Mouse (Mus musculus) heart, embryonic 12.5 days (tissue): Measurements from ENCODE around the gene Xrn1. TPM values are rescaled to one million over a fixed set of nuclear protein-coding genes. Genes with fewer than 3 reads are reported as not detected.

ENCODE experiments used
- ATAC-seq: fragments of 200-750 bp; cut with Nextera tagmentation; 2 replicates; pipeline ENCODE4 v1.8.0; 2017; ENCODE audit warnings: moderate TSS enrichment, moderate library complexity; ENCODE audit not compliant: insufficient number of reproducible peaks, low FRiP score
- H3K27ac ChIP-seq: fragments of 300-500 bp; sonication (generic); 2 replicates; pipeline ENCODE4 v1.5.1; 2016; ENCODE audit warnings: mild to moderate bottlenecking, moderate library complexity; ENCODE audit not compliant: poor library complexity, severe bottlenecking
- H3K27me3 ChIP-seq: fragments of 300-500 bp; sonication (generic); replicated peaks from 2 replicates; pipeline ENCODE4 v1.6.1; 2016; ENCODE audit warnings: mild to moderate bottlenecking, moderate library complexity
- H3K36me3 ChIP-seq: fragments of 300-500 bp; sonication (generic); 2 replicates; pipeline ENCODE4 v1.6.1; 2016; ENCODE audit warnings: mild to moderate bottlenecking, moderate library complexity
- H3K4me1 ChIP-seq: fragments of 300-500 bp; sonication (generic); replicated peaks from 2 replicates; pipeline ENCODE4 v1.6.1; 2016; ENCODE audit warnings: mild to moderate bottlenecking
- H3K4me2 ChIP-seq: fragments of 300-500 bp; sonication (generic); 2 replicates; pipeline ENCODE4 v1.6.1; 2016; ENCODE audit warnings: mild to moderate bottlenecking, moderate library complexity
- H3K4me3 ChIP-seq: fragments of 300-500 bp; sonication (generic); 2 replicates; pipeline ENCODE4 v1.5.1; 2016; ENCODE audit warnings: mild to moderate bottlenecking
- H3K9ac ChIP-seq: fragments of 300-500 bp; sonication (generic); 2 replicates; pipeline ENCODE4 v1.6.1; 2016; ENCODE audit warnings: mild to moderate bottlenecking, moderate library complexity
- H3K9me3 ChIP-seq: fragments of 300-500 bp; sonication (generic); replicated peaks from 2 replicates; pipeline ENCODE4 v1.6.1; 2016; ENCODE audit warnings: mild to moderate bottlenecking, moderate library complexity
- WGBS: fragments of 180-500 bp; shearing (Covaris S2); methylation state at CpG from one replicate; pipeline ENCODE4 v1.1.7; 2016; 5-methylcytosine and 5-hydroxymethylcytosine counted together
- polyA plus RNA-seq: library from polyadenylated mRNA; unstranded; fragments of >200 nt; fragmentation: Nextera tagmentation; extraction: Ambion mirVana; gene quantifications from 2 replicates; pipeline ENCODE4 v1.2.1, GENCODE M21; 2016

Gene Xrn1
- polyA plus RNA-seq, 1 experiment from 2014 or later = 15.0 TPM

DNA sequence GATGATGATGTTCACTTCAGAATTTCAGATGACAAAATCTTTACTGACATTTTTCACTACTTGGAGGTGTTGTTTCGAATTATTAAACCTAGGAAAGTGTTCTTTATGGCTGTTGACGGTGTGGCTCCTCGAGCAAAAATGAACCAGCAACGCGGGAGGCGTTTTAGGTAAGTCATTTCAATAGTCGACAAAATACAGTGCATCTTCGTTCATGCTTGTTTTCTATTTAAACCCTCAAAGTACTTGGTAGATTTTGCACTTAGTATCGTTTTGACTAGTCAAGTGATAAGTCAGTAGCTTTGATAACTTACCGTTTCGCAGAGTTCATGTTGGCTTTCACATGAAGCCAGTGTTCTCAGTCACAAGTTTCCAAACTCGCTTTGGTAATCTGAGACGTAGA, 9.5 kb downstream of the Xrn1 start:
- peaks cover 25% of the 10 kb centered on the region for H3K36me3 ChIP-seq

DNA sequence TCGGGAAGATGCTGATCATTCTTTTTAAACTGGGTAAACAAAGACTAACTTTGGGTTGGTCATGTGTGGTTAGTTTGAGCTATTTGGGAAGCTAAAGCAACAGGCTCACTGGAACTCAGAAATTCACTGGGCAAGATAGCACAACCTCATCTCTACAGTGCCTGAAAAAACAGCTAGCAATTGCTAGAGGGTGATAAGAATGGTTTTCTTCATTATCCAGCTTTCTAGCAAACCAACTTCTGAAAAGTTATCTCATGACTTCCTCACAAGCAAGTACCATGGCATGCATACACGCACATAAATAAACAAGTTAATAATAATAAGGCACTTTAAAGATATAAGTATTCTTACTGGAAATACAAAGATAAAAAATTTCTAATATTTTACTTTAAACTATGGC, 23.7 kb downstream of the Xrn1 start:
- H3K4me2 ChIP-seq = no peak overlapping the region
- peaks cover 53% of the 10 kb centered on the region for H3K36me3 ChIP-seq
- no peak overlapping the region for H3K4me3 ChIP-seq
- H3K27me3 ChIP-seq = no peaks in the 10 kb centered on the region
- no peaks in the 10 kb centered on the region for H3K9me3 ChIP-seq
- H3K27ac ChIP-seq = no peak overlapping the region
- WGBS = 82% methylated on average over 2 of the region's 2 CpGs
- no peak for ATAC-seq
- H3K4me1 ChIP-seq = no peaks in the 10 kb centered on the region
- no peak overlapping the region for H3K9ac ChIP-seq

More for the DNA sequence above, 9.5 kb downstream of the Xrn1 start:
- H3K9me3 ChIP-seq = no peaks in the 10 kb centered on the region
- no peak for ATAC-seq
- no peak overlapping the region for H3K9ac ChIP-seq
- 94% methylated on average over 13 of the region's 13 CpGs for WGBS
- no peak overlapping the region for H3K4me3 ChIP-seq
- H3K27me3 ChIP-seq = no peaks in the 10 kb centered on the region
- H3K4me1 ChIP-seq = 0 out of 2 replicates have a peak, but pooled peaks cover 6% of the 10 kb centered on the region
- H3K27ac ChIP-seq = no peak overlapping the region
- H3K4me2 ChIP-seq = no peak overlapping the region

DNA sequence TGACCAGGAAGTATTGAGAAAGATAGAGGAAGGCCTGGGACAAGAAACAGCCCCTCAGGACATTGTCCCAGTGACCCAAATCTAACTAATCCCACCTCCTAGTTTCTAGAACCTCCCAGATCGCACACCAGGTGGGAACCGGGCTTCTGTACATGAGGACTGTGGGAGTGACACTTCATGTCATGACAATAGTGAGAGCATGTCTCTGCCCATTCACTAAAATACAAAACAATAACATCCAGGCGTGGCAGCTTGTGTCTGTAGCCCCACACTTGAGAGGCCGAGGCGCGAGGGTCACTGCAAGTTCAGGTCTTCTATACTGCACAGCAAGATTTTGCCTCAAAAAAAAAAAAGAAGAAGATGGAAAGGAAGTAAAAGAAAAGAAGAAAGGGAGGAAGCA, 25.3 kb downstream of the Xrn1 start:
- WGBS = 90% methylated on average over 6 of the region's 6 CpGs
- H3K4me2 ChIP-seq = no peak overlapping the region
- no peaks in the 10 kb centered on the region for H3K4me1 ChIP-seq
- H3K27ac ChIP-seq = no peak overlapping the region
- H3K9ac ChIP-seq = no peak overlapping the region
- H3K9me3 ChIP-seq = no peaks in the 10 kb centered on the region
- no peak for ATAC-seq
- H3K27me3 ChIP-seq = no peaks in the 10 kb centered on the region
- no peak overlapping the region for H3K4me3 ChIP-seq
- peaks cover 60% of the 10 kb centered on the region for H3K36me3 ChIP-seq

DNA sequence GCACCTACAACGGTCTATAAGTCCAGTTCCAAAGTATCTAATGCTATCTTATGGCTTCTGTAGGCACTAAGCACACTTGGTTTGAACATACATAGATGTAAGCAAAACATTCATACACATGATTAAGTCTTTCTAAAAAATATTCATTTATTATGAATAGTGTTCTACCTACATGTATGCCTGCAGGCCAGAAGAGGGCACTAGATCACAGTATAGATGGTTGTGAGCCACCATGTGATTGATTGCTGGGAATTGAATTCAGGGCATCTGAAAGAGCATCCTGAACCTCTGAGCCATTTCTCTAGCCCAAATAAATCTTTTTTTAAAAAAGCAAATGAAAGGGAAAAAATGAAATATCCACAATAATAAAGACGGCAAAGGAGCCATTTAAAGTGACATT, 37.7 kb downstream of the Xrn1 start:
- WGBS = 97% methylated on average over 2 of the region's 2 CpGs
- no peak overlapping the region for H3K4me2 ChIP-seq
- peaks cover 47% of the 10 kb centered on the region for H3K36me3 ChIP-seq
- H3K27ac ChIP-seq = no peak overlapping the region
- ATAC-seq = no peak
- H3K9ac ChIP-seq = no peak overlapping the region
- no peaks in the 10 kb centered on the region for H3K9me3 ChIP-seq
- H3K4me1 ChIP-seq = no peaks in the 10 kb centered on the region
- no peaks in the 10 kb centered on the region for H3K27me3 ChIP-seq
- no peak overlapping the region for H3K4me3 ChIP-seq

DNA sequence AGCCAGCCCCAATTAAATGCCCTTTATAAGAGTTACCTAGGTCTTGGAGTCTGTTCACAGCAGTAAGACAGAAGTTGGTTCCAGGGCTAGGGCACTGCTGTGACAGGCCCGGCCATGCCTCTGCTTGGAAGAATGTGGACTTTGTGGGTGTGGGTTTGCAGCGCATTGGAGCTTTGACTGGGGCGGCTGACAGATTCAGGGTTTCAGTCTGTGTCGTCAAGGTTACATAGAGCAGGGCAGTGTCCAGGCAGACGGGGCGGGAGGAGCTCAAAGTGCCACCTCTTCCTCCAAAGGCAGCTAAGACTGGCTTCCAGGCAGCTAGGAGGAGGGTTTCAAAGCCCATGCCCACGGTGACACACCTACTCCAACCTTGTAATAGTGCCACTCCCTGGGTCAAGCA, 49.9 kb downstream of the Xrn1 start:
- no peak for ATAC-seq

DNA sequence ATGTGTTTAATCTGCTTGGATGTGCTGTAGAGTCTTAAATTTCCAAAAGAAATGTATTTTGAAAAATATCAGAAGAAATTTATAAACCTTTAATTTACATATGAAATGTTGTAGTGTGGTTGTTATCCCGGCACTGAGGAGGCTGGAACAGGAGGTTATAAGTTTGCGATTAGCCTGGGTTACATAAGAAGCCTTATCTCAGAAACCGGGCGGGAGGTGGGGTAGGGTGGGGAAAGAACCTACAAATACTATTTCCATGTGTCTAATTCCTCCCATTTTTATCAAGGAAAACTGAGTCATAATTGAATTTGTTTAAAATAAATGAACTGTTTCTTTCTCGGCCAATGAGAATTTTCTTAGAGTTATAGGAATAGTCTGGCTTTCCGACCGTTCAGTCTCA, 56.1 kb downstream of the Xrn1 start:
- Histone ChIP-seq H3K4me3 (no peak overlapping the region), H3K4me1 (no peaks in the 10 kb centered on the region), H3K9ac (no peak overlapping the region), H3K4me2 (no peak overlapping the region), H3K36me3 (peaks cover 63% of the 10 kb centered on the region), H3K9me3 (no peaks in the 10 kb centered on the region), H3K27me3 (no peaks in the 10 kb centered on the region), H3K27ac (no peak overlapping the region)
- no peak for ATAC-seq
- WGBS = 89% methylated on average over 7 of the region's 7 CpGs

More for the DNA sequence above, 49.9 kb downstream of the Xrn1 start:
- H3K27me3 ChIP-seq = no peaks in the 10 kb centered on the region
- 85% methylated on average over 7 of the region's 7 CpGs for WGBS
- no peak overlapping the region for H3K4me2 ChIP-seq
- no peaks in the 10 kb centered on the region for H3K4me1 ChIP-seq
- no peak overlapping the region for H3K4me3 ChIP-seq
- H3K36me3 ChIP-seq = peaks cover 64% of the 10 kb centered on the region
- H3K9me3 ChIP-seq = no peaks in the 10 kb centered on the region
- H3K27ac ChIP-seq = no peak overlapping the region
- no peak overlapping the region for H3K9ac ChIP-seq

DNA sequence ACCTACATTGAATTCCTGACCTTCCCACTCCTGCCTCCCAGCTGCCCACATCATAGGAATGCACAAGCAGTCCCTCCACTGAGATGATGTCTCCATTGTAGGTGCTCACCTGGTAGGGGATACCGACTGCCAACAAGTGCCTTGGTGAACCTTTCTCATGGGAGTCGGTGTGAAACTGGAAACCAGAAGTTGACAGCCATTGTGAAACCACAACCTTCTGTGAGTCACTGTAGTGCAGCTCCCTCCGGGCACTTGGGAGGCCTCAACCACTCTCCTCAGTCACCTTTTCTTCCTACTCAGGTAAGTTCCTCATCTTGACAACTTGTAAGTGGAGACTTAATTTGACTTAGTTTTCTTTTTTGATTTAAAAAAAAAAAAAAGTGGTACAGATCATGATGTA, 69.4 kb downstream of the Xrn1 start:
- Histone ChIP-seq H3K4me1 (no peaks in the 10 kb centered on the region), H3K9me3 (no peaks in the 10 kb centered on the region), H3K9ac (no peak overlapping the region), H3K36me3 (peaks cover 69% of the 10 kb centered on the region), H3K4me2 (no peak overlapping the region), H3K4me3 (no peak overlapping the region), H3K27me3 (no peaks in the 10 kb centered on the region), H3K27ac (no peak overlapping the region)
- ATAC-seq = no peak
- 90% methylated on average over 3 of the region's 3 CpGs for WGBS

DNA sequence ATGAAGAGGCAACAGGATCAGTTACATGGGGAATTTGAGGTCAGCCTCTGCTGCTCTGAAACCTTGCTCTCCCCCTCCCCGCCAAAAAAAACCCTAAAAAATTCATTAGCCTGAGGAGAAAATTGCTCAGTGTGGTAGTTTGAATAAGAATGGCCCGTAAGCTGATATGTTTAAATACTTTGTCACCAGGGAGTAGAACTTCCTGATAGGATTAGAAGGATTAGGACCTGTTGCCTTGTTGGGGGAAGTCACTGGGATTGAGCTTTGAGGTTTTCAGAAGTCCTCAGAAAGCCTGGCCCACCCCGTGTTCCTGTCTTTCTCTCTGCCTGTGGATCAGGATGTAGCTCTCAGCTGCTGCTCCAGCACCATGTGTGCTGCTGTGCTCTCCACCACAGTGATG, 73.4 kb downstream of the Xrn1 start:
- no peaks in the 10 kb centered on the region for H3K9me3 ChIP-seq
- WGBS = 66% methylated on average over 3 of the region's 3 CpGs
- H3K9ac ChIP-seq = no peak overlapping the region
- peaks cover 82% of the 10 kb centered on the region for H3K36me3 ChIP-seq
- no peak overlapping the region for H3K27ac ChIP-seq
- H3K4me2 ChIP-seq = no peak overlapping the region
- no peak overlapping the region for H3K4me3 ChIP-seq
- no peak for ATAC-seq
- no peaks in the 10 kb centered on the region for H3K27me3 ChIP-seq
- no peaks in the 10 kb centered on the region for H3K4me1 ChIP-seq

DNA sequence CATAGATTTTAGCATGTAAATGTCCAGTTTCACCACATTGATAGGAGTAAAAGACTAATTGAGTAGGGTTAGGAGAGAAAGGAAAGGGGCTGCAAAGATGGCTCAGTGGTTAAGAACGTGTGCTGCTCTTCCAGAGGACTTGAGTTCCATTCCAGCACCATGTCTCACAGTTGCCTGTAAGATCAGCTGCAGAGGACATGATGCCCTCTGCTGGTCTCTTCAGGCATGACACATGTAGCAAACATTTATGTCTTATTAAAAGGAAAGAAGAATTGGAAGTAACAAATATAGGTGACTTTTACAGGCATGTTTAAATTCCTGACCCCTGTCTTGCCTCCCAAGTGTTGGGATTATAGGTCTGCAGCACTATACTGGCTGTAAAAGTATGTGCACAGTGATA, 74.3 kb downstream of the Xrn1 start:
- H3K27me3 ChIP-seq = no peaks in the 10 kb centered on the region
- no peak overlapping the region for H3K4me3 ChIP-seq
- no peak overlapping the region for H3K4me2 ChIP-seq
- H3K9me3 ChIP-seq = no peaks in the 10 kb centered on the region
- no peak overlapping the region for H3K27ac ChIP-seq
- H3K36me3 ChIP-seq = peaks cover 79% of the 10 kb centered on the region
- no peak overlapping the region for H3K9ac ChIP-seq
- ATAC-seq = no peak
- 46% methylated on average over 1 of the region's 1 CpGs for WGBS
- no peaks in the 10 kb centered on the region for H3K4me1 ChIP-seq

DNA sequence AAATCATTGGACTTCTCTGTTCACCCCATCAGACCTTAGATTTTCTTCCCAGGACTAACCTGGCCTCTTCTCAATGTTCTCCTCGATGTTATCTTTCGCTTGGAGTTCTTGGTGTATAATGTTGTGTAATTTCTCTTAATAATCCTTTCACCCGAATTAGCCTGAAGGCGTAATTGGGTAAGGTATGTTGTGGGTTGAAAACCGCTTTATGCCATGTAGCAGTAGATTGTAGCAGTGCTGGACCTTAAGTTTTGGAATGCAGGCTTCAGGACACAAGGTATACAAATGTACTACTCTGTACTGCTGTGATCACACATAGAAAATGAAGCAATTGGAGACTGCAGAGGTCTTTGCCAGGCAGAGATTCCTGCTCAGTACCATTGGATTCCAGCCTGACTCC, 75.3 kb downstream of the Xrn1 start:
- Histone ChIP-seq H3K36me3 (peaks cover 78% of the 10 kb centered on the region), H3K4me1 (no peaks in the 10 kb centered on the region), H3K9ac (no peak overlapping the region), H3K27ac (no peak overlapping the region), H3K4me3 (no peak overlapping the region), H3K27me3 (no peaks in the 10 kb centered on the region), H3K4me2 (no peak overlapping the region), H3K9me3 (no peaks in the 10 kb centered on the region)
- no peak for ATAC-seq
- 93% methylated on average over 5 of the region's 5 CpGs for WGBS

DNA sequence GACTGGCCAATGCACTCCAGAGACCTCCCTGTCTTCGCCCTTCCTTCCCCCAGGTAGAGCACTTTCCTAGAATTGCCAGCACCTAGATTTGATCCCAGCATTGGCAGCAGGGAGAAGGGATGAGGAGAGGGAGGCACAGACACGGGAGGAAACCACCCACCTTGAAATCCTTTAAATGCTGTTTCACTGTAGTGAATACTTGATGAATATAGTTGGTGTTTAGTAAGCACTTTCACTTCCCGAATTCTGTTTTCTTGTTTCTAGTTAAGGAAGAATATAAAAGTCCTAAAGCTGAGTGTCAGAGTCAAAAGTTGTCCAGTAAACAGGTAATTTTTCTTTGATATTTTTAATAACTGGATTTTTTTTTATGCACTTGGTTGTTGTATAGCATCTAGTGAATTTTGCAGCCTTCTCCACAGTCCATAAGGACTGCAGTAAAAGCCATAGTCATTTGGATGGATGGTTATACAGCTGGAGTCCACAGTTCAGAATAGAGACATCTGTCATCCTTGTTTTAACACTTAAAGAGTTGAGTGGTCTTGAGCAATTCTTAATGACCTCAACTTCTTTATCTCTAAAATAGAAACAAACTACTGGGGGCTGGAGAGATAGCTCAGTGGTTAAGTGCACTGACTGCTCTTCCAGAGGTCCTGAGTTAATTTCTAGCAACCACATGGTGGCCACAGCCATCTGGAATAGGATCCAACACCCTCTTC, 81.0 kb downstream of the Xrn1 start:
- no peak overlapping the region for H3K4me3 ChIP-seq
- no peaks in the 10 kb centered on the region for H3K27me3 ChIP-seq
- H3K27ac ChIP-seq = no peak overlapping the region
- ATAC-seq = no peak
- H3K4me1 ChIP-seq = no peaks in the 10 kb centered on the region
- H3K9ac ChIP-seq = no peak overlapping the region
- 91% methylated on average over 3 of the region's 3 CpGs for WGBS
- no peak overlapping the region for H3K4me2 ChIP-seq
- H3K36me3 ChIP-seq = peaks cover 77% of the 10 kb centered on the region
- no peaks in the 10 kb centered on the region for H3K9me3 ChIP-seq

DNA sequence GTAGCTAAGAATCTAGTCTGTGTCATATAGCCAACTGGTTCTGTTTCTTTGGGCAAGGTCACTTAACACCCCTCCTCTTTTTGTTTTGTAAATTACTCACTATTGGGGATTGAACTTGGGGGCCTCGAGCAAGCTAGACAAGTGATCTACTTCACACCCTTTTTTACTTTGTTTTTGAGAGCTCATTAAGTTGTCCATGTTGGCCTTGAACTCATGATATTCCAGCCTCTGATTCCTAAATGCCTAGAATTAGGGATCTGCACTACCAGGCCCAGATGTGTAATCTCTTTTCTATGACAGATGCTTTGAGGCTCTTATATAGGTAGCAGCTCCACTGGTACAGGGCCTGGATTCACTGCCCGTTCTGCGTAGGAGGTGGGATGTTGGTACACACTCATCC, 89.7 kb downstream of the Xrn1 start:
- Histone ChIP-seq H3K4me2 (no peak overlapping the region), H3K4me3 (no peak overlapping the region), H3K4me1 (no peaks in the 10 kb centered on the region), H3K27me3 (no peaks in the 10 kb centered on the region), H3K36me3 (peaks cover 79% of the 10 kb centered on the region), H3K9ac (no peak overlapping the region), H3K9me3 (no peaks in the 10 kb centered on the region), H3K27ac (no peak overlapping the region)
- no peak for ATAC-seq
- WGBS = 90% methylated on average over 3 of the region's 3 CpGs
